In genomic region chr8:70539077-70539813, GRCm38 (mm10) we compare ENCODE assay signal across 8 mouse cellular contexts. TPM values are rescaled to one million over a fixed set of nuclear protein-coding genes. Genes with fewer than 3 reads are reported as not detected.
DNase-seq lines count a peak whose midpoint lies in the region; ATAC-seq and TF ChIP-seq lines count a peak whose summit lies in the region.

Ell (plus strand) TSS chr8:70539457.

- peaks cover 59% of the 10 kb centered on the region for H3K36me3 ChIP-seq in E14TG2a.4 (ENCODE audit: insufficient read depth, low read length)
- H3K36me3 ChIP-seq in forebrain, embryonic 12.5 days (replicated peaks) = peaks cover 29% of the 10 kb centered on the region
- H3K36me3 ChIP-seq in heart, postnatal 0 days (replicated peaks; ENCODE audit: control insufficient read depth, insufficient read depth, low read length) = peaks cover 27% of the 10 kb centered on the region
- peaks cover 17% of the 10 kb centered on the region for H3K36me3 ChIP-seq in liver, embryonic 16.5 days (ENCODE audit: control insufficient read depth, insufficient read depth)
- peaks cover 33% of the 10 kb centered on the region for H3K36me3 ChIP-seq in neural tube, embryonic 13.5 days
- H3K36me3 ChIP-seq in testis, adult 2 months (ENCODE audit: control insufficient read depth, insufficient read depth, low read length) = no peaks in the 10 kb centered on the region; the same call in 1 of the 2 replicates

- H3K9me3 ChIP-seq in E14TG2a.4 (ENCODE audit: low read length) = no peaks in the 10 kb centered on the region
- H3K9me3 ChIP-seq in forebrain, embryonic 12.5 days = no peaks in the 10 kb centered on the region
- H3K9me3 ChIP-seq in heart, postnatal 0 days (replicated peaks; ENCODE audit: control insufficient read depth, low read length) = no peaks in the 10 kb centered on the region
- H3K9me3 ChIP-seq in liver, embryonic 16.5 days (replicated peaks; ENCODE audit: control insufficient read depth, low read length) = no peaks in the 10 kb centered on the region
- no peaks in the 10 kb centered on the region for H3K9me3 ChIP-seq in neural tube, embryonic 13.5 days

- ATAC-seq in forebrain, embryonic 12.5 days (ENCODE audit: low FRiP score) = peak; percentile 90
- ATAC-seq in heart, postnatal 0 days (ENCODE audit: insufficient read depth, low read depth) = peak; percentile 90
- peak; percentile 82 for ATAC-seq in liver, embryonic 16.5 days (ENCODE audit: low read depth)
- peak; percentile 90 for ATAC-seq in neural tube, embryonic 13.5 days (ENCODE audit: low read depth)

- peak; percentile 86 for TF ChIP-seq POLR2A in testis, adult 2 months (IDR thresholded peaks at IDR 0.05; ENCODE audit: control insufficient read depth, low read depth, low read length)

- DNase-seq in c-Kit-positive CD71-positive TER-119-positive erythroid progenitor cells, embryonic 14.5 days (ENCODE audit: low spot score) = peak; percentile 99
- DNase-seq in heart, postnatal 0 days (ENCODE audit: low spot score) = peak; percentile 100
- peak; percentile 100 for DNase-seq in kidney, postnatal 4 days

- peaks cover 53% of the 10 kb centered on the region for H3K4me1 ChIP-seq in E14TG2a.4 (replicated peaks; ENCODE audit: low read depth, low read length)
- H3K4me1 ChIP-seq in forebrain, embryonic 12.5 days = peaks cover 38% of the 10 kb centered on the region
- peaks cover 12% of the 10 kb centered on the region for H3K4me1 ChIP-seq in heart, postnatal 0 days (ENCODE audit: control insufficient read depth, insufficient read depth)
- H3K4me1 ChIP-seq in liver, embryonic 16.5 days (ENCODE audit: control insufficient read depth, low read depth, low read length) = peaks cover 43% of the 10 kb centered on the region
- H3K4me1 ChIP-seq in neural tube, embryonic 13.5 days (replicated peaks) = peaks cover 45% of the 10 kb centered on the region
- H3K4me1 ChIP-seq in testis, adult 2 months (ENCODE audit: control insufficient read depth, insufficient read depth, low read length) = peaks cover 10% of the 10 kb centered on the region

- TF ChIP-seq EP300 in heart, postnatal 0 days (IDR thresholded peaks at IDR 0.05; ENCODE audit: low read depth) = 0 out of 2 replicates have a peak, but pooled peaks have one; percentile 3

- H3K27ac ChIP-seq in forebrain, embryonic 12.5 days = peak within 1 kb of the TSS; percentile 96
- peak within 1 kb of the TSS; percentile 95 for H3K27ac ChIP-seq in heart, postnatal 0 days (ENCODE audit: low read depth)
- peak within 1 kb of the TSS; percentile 100 for H3K27ac ChIP-seq in liver, embryonic 16.5 days (ENCODE audit: low read length)
- H3K27ac ChIP-seq in neural tube, embryonic 13.5 days (replicated peaks) = peak within 1 kb of the TSS; percentile 93
- H3K27ac ChIP-seq in testis, adult 2 months (ENCODE audit: control insufficient read depth, insufficient read depth, low read depth, low read length) = peak within 1 kb of the TSS; percentile 98

- H3K9ac ChIP-seq in forebrain, embryonic 12.5 days = peak within 1 kb of the TSS; percentile 79
- peak within 1 kb of the TSS; percentile 81 for H3K9ac ChIP-seq in heart, postnatal 0 days (replicated peaks; ENCODE audit: low read depth, low read length)
- H3K9ac ChIP-seq in liver, embryonic 16.5 days (ENCODE audit: low read depth, low read length) = peak within 1 kb of the TSS; percentile 94
- H3K9ac ChIP-seq in neural tube, embryonic 13.5 days = peak within 1 kb of the TSS; percentile 80

- no peak for TF ChIP-seq CTCF in E14TG2a.4 (conservative IDR thresholded peaks at IDR 0.05; ENCODE audit: low read length)
- TF ChIP-seq CTCF in heart, postnatal 0 days (IDR thresholded peaks at IDR 0.05; ENCODE audit: low read depth) = no peak
- 0 out of 2 replicates have a peak, but pooled peaks have one; percentile 2 for TF ChIP-seq CTCF in testis, adult 2 months (IDR thresholded peaks at IDR 0.05; ENCODE audit: control insufficient read depth, insufficient read depth, insufficient replicate concordance, low read depth, low read length)

- 1% methylated on average over 56 of the region's 58 CpGs for WGBS in forebrain, embryonic 12.5 days
- WGBS in heart, postnatal 0 days = under 1% methylated on average over 52 of the region's 58 CpGs
- WGBS in liver, embryonic 16.5 days (ENCODE audit: insufficient replicate concordance) = under 1% methylated on average over 58 of the region's 58 CpGs
- under 1% methylated on average over 58 of the region's 58 CpGs for WGBS in neural tube, embryonic 13.5 days

- peak within 1 kb of the TSS; percentile 93 for H3K4me2 ChIP-seq in forebrain, embryonic 12.5 days
- H3K4me2 ChIP-seq in heart, postnatal 0 days (ENCODE audit: low read depth, low read length) = peak within 1 kb of the TSS; percentile 88
- H3K4me2 ChIP-seq in liver, embryonic 16.5 days (ENCODE audit: low read depth, low read length) = peak within 1 kb of the TSS; percentile 98
- peak within 1 kb of the TSS; percentile 97 for H3K4me2 ChIP-seq in neural tube, embryonic 13.5 days

- peak within 1 kb of the TSS; percentile 98 for H3K4me3 ChIP-seq in E14TG2a.4 (replicated peaks; ENCODE audit: low read length)
- peak within 1 kb of the TSS; percentile 82 for H3K4me3 ChIP-seq in forebrain, embryonic 12.5 days (replicated peaks)
- peak within 1 kb of the TSS; percentile 73 for H3K4me3 ChIP-seq in heart, postnatal 0 days (ENCODE audit: low read depth, low read length)
- peak within 1 kb of the TSS; percentile 88 for H3K4me3 ChIP-seq in liver, embryonic 16.5 days (ENCODE audit: low read depth, low read length)
- H3K4me3 ChIP-seq in neural tube, embryonic 13.5 days = peak within 1 kb of the TSS; percentile 73
- H3K4me3 ChIP-seq in testis, adult 2 months (ENCODE audit: control insufficient read depth, low read depth, low read length) = peak within 1 kb of the TSS; percentile 90

- H3K27me3 ChIP-seq in E14TG2a.4 (ENCODE audit: insufficient read depth, low read length) = no peaks in the 10 kb centered on the region
- H3K27me3 ChIP-seq in forebrain, embryonic 12.5 days = no peaks in the 10 kb centered on the region
- H3K27me3 ChIP-seq in heart, postnatal 0 days (ENCODE audit: control insufficient read depth, insufficient read depth, low read length) = no peaks in the 10 kb centered on the region
- no peaks in the 10 kb centered on the region for H3K27me3 ChIP-seq in liver, embryonic 16.5 days (ENCODE audit: control insufficient read depth, insufficient read depth, low read depth, low read length)
- no peaks in the 10 kb centered on the region for H3K27me3 ChIP-seq in neural tube, embryonic 13.5 days
- H3K27me3 ChIP-seq in testis, adult 2 months (ENCODE audit: control insufficient read depth, insufficient read depth, low read length) = no peaks in the 10 kb centered on the region

RNA-seq across cellular contexts. Expression of gene Ell, which starts in this region (rescaled TPM):
- polyA plus RNA-seq in forebrain, embryonic 12.5 days (2016; fragmentation: Nextera tagmentation; extraction: Ambion mirVana) = 18.8 and 19.9 TPM in 2 replicates
- 7.3 and 13.9 TPM in 2 replicates for total RNA-seq in heart, postnatal 0 days (2014; rRNA removed; ENCODE audit: low replicate concordance)
- 7.9 and 9.1 TPM in 2 replicates for polyA plus RNA-seq in heart, postnatal 0 days (2015; fragmentation: Nextera tagmentation; extraction: Ambion mirVana)
- polyA plus RNA-seq in liver, embryonic 16.5 days (2015; fragmentation: Nextera tagmentation; extraction: Ambion mirVana) = 12.9 and 16.8 TPM in 2 replicates
- 15.6 and 16.5 TPM in 2 replicates for polyA plus RNA-seq in neural tube, embryonic 13.5 days (2015; fragmentation: Nextera tagmentation; extraction: Ambion mirVana)
- 42.5 and 43.8 TPM in 2 replicates for polyA plus RNA-seq in testis, adult 2 months (2012; rRNA removed)

Comparison
In these comparisons a context has a peak if more than half of its experiments do, and no peak if none do; other contexts are left out.
1. Peak in every context shown above with its lines: DNase-seq, ATAC-seq, H3K4me3 ChIP-seq and H3K27ac ChIP-seq.